Mouse (Mus musculus) bone marrow macrophage, adult 2 months (primary cell): ENCODE measurements around the gene Parvb. TPM values are rescaled to one million over a fixed set of nuclear protein-coding genes. Genes with fewer than 3 reads are reported as not detected.

ENCODE experiments used
- H3K27ac ChIP-seq: 2 replicates; pipeline ENCODE4 v1.5.1; 2012; ENCODE audit warnings: low read depth, low read length; ENCODE audit not compliant: insufficient read depth
- H3K4me1 ChIP-seq: 2 replicates; pipeline ENCODE4 v1.6.1; 2012; ENCODE audit warnings: low read length; ENCODE audit not compliant: control insufficient read depth, insufficient read depth
- H3K4me3 ChIP-seq: 2 replicates; pipeline ENCODE4 v1.5.1; 2012; ENCODE audit warnings: mild to moderate bottlenecking, low read length, moderate library complexity; ENCODE audit not compliant: insufficient read depth
- CTCF ChIP-seq: IDR thresholded peaks from 2 replicates; pipeline ENCODE4 v1.5.1; 2012; ENCODE audit warnings: low read depth, mild to moderate bottlenecking, low read length, moderate library complexity
- POLR2A ChIP-seq: IDR thresholded peaks from 2 replicates; pipeline ENCODE4 v1.6.1; 2012; ENCODE audit warnings: mild to moderate bottlenecking, low read depth, low read length, borderline replicate concordance
- polyA plus RNA-seq: library from polyadenylated mRNA; stranded (reverse); fragments of >200 nt; gene quantifications from 2 replicates; pipeline ENCODE4 v1.2.4, GENCODE M21; 2012; ENCODE audit not compliant: missing spikeins, insufficient read depth, insufficient read length

The Parvb gene
- polyA plus RNA-seq, 1 experiment: 35.7 TPM

DNA sequence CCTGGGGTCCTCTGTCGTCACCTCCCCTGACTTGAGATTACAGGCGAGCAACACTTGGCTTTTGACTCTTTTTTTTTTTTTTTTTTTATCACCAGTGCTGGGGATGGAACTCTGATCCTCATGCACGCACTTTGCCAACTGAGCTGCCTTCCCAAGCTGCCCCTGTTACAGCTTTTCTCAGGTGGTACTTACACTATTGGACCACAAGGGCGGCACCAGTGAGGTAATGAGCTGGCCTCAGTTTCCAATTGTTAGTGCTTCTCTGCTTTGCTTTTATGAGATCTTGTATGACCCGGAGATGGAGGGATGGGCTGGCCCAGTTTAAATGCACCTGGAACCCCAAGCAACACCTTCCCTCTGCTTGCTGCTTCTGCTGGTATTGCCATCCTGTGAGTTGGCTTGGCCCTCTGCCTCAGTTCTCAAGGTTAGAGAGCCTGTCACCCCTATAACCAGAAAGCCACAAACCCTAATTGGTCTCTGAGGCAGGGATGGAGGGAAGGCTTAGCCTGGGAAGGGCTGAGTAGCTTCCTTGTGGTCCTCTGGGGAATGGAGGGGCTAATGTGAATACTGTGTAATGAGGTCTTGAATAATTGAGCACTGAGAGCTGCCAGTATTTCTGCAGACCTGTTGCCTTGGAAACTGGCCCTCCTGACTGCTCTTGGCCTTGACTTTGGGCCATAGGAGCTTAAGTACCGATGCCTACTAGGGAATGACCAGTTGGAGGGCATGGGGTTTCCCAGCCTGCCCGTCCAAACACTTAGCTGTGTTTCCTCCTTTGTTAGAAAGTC is 3.1 kb downstream of the Parvb start:
- TF ChIP-seq CTCF (peak; percentile 45; the same call in 1 of the 2 replicates), POLR2A (no peak)
- Histone ChIP-seq H3K4me1 (peaks cover 56% of the 10 kb centered on the region), H3K27ac (peak overlapping the region; percentile 91), H3K4me3 (peak overlapping the region; percentile 22)

DNA sequence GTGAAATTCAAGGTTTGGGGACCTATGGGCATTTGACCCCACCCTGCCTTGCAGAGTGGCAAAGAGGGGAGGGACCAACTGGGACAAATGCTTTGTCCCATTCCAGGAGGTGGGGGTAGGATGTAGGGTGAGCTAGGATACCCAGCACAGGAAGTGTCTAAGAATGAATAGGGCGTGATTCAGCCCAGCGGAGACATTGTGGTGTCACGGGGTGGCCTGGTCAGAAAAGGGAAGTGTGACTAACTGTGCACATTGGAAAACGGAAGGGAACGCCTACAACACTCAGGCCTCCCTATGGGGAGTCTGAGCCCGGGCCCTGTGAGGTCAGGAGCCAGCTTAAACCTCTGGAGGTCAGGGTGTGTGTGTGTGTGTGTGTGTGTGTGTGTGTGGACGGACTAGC is 3.8 kb downstream of the Parvb start:
- Histone ChIP-seq H3K27ac (peak overlapping the region; percentile 91), H3K4me1 (peaks cover 54% of the 10 kb centered on the region), H3K4me3 (peak overlapping the region; percentile 22; the same call in 1 of the 2 replicates)
- TF ChIP-seq CTCF (no peak), POLR2A (no peak)

DNA sequence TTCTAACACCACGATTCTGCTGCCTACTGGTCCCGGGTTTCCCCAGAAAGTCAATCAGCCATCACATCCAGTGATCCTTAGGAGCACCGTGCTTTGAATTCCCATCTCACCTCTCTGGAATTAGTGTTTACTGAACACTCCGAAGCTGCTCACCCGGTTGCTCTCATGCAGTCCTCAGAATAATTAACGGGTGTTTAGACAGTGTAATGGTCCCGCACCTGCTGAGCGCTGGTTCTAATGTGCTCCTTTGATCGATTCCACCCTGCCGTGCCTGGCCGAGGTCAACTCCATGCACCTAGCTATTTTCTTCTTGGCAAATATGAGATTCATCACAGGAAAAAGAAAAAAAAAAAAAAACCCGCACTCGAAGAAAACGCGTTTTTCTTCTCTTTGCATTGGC is 6.7 kb downstream of the Parvb start:
- Histone ChIP-seq H3K4me3 (no peak overlapping the region), H3K4me1 (peaks cover 43% of the 10 kb centered on the region), H3K27ac (no peak overlapping the region)
- no peak for TF ChIP-seq CTCF
- TF ChIP-seq POLR2A: no peak

DNA sequence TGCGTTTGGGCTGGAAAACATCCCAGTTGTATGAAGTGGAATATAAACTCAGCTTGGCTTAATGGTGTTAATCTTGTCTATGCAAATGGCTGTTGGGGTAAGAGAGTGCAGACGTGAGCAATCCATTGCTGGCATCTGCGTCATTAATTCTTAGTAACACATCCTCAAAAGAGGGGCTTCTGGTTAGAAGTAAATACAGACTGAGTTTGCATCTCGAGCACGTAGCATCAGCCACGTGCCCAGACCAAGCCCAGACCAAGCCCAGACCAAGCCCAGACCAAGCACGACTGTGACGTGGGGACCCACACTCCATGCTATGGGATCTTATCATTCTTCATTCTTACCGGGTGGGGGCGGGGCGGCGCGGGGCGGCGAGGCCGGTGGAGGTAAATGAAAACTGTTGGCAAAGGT is 7.2 kb downstream of the Parvb start:
- TF ChIP-seq POLR2A: no peak
- no peak for TF ChIP-seq CTCF
- no peak overlapping the region for H3K27ac ChIP-seq
- no peak overlapping the region for H3K4me3 ChIP-seq
- peaks cover 40% of the 10 kb centered on the region for H3K4me1 ChIP-seq

DNA sequence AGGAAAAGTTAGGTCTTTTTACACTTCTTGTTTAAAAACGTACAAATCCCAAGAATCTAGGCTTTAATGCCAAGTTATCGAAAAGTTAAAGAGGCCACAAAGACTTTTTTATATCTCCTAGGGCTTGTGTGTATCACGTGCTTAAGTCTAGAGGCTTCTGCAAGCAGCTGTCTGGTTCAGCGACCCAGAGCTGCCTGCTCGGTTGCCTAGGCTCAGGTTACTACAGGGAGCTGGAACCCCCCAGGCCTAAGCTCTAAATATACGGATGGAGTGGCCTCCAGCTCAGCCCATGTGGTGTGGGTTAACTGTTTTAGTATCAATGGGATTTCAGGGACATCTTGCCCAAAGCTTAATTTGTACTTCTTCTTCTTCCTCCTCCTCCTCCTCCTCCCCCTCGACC is 9.7 kb downstream of the Parvb start:
- TF ChIP-seq CTCF: no peak
- no peak for TF ChIP-seq POLR2A
- Histone ChIP-seq H3K4me3 (no peak overlapping the region), H3K4me1 (peaks cover 45% of the 10 kb centered on the region), H3K27ac (no peak overlapping the region)

DNA sequence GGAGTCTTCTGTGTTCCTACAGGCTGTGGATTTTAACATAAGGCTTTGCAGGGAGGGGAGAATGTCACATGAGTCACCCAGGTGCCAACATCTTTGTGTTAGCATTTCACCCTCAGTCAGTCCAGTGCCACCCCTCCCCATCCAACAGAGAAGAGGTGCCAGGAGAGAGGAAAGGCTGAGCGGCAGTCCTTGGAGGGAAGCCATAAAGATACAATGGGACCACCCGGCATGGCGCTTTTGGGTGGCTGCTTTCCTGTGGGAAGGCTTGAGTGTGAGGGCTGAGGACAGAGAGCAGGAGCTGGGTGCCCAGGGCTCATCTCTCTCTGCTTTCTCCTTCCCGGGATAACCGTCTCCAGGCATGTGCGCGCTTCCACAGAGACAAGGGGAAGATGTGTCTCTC is 13.3 kb downstream of the Parvb start:
- no peak for TF ChIP-seq CTCF
- no peak for TF ChIP-seq POLR2A
- Histone ChIP-seq H3K27ac (peak overlapping the region; percentile 35), H3K4me1 (peaks cover 24% of the 10 kb centered on the region)

DNA sequence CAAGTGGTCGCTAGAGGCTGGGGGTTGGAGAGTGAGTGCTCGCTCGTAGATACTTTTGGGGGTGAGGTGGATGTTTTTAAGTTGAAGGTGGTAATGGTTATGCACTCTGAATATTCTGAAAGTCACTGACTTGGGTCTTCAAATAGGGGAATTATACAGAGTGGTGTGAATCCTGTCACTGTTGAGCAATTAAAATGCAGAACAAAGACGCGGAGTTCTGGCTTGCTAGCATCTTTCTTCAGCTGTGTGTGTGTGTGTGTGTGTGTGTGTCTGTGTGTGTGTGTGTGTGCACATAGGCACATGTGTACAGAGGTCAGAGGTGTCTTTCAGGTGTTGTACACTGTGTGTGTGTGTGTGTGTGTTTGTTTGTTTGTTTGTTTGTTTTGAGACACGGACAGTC is 14.4 kb downstream of the Parvb start:
- TF ChIP-seq CTCF (no peak), POLR2A (no peak)
- Histone ChIP-seq H3K4me3 (no peak overlapping the region), H3K27ac (peak overlapping the region; percentile 78), H3K4me1 (peaks cover 29% of the 10 kb centered on the region)

More for the DNA sequence above, 13.3 kb downstream of the Parvb start:
- no peak overlapping the region for H3K4me3 ChIP-seq

DNA sequence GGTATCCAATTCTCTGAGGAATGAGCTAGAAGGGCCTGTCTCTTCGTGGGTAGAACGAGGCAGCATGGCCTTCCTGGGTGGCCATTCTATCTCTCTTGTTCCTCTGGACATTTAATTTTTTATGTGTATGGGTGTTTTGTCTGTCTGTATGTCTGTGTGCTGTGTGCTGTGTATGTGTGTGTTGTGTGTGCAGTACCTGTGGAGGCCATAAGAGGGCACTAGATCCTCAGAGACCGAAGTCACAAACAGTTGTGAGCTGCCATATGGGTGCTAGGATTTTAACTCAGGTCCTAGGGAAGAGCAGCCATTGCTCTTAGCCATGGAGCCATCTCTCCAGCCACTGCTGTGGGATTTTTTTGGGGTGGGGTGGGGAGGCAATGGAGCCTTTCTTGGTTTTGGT is 15.5 kb downstream of the Parvb start:
- H3K27ac ChIP-seq: no peak overlapping the region
- H3K4me3 ChIP-seq: no peak overlapping the region
- peaks cover 31% of the 10 kb centered on the region for H3K4me1 ChIP-seq
- TF ChIP-seq POLR2A (no peak), CTCF (no peak)

DNA sequence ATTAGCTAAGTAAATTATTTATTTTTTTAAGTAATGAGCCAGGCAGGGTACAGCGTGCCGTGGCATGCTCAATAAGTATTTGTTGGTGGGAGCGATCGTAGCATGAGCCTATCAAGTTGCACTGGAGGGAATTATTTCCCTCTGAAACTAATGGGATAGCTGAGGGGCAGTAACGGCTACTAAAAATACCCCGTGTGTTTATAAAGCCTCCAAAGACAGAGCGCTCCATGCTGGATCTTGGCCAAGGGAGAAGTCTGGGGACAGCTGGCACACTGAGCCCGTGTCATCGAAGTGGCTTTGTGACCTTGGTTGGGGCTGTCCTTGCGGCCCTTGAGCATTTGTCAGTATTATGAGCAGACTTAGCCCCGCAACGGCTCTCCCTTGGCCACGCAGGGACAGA is 19.4 kb downstream of the Parvb start:
- no peak for TF ChIP-seq CTCF
- no peak for TF ChIP-seq POLR2A
- peaks cover 37% of the 10 kb centered on the region for H3K4me1 ChIP-seq

DNA sequence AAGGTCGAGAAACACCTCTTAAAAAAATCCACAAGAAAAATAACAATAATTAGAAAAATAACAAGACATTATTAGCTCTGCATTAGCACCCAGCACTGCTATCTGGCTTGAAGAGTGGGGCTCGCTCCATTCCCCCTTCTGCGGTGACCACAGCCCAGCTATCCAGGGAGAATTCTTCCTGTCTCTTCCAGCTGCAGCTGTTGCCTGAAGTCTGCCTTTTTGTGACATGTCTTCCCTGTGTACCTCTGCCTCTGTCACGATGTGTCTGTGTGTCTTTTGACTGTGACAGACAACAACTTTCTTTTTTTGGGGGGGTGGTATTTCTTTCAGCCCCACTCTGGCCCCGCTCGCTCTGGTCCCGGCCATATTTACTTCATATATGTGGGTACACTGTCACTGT is 20.8 kb downstream of the Parvb start:
- Histone ChIP-seq H3K4me3 (no peak overlapping the region), H3K4me1 (peaks cover 44% of the 10 kb centered on the region)
- no peak for TF ChIP-seq CTCF
- no peak for TF ChIP-seq POLR2A

More for the DNA sequence above, 19.4 kb downstream of the Parvb start:
- Histone ChIP-seq H3K4me3 (no peak overlapping the region), H3K27ac (no peak overlapping the region)

DNA sequence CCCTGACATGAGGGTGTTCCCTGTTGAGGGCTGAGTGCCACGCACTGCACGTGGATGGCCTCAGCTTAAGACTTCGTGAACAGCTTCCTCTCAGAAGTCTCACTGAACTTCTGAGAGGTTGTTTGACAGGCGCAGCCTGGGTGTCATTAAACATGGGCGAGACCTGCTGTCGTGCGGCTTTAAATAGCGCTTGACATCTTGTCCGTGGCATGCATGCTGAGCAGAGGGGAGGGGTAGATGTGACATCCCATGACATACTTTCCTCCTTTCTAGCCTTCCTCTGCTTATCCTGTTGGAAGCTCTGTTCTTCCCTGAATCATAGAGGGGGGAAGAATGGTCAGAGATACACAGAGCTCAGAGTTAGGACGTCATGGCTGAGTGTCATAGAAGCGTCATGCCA is 21.9 kb downstream of the Parvb start:
- TF ChIP-seq CTCF (no peak), POLR2A (no peak)
- Histone ChIP-seq H3K4me3 (no peak overlapping the region), H3K27ac (no peak overlapping the region), H3K4me1 (peaks cover 51% of the 10 kb centered on the region)

More for the DNA sequence above, 20.8 kb downstream of the Parvb start:
- H3K27ac ChIP-seq: no peak overlapping the region
